Mouse (Mus musculus) MEL (cell line): ENCODE results near the gene Poc1b. TPM values are rescaled to one million over a fixed set of nuclear protein-coding genes. Genes with fewer than 3 reads are reported as not detected.

ENCODE experiments used
- DNase-seq: peaks from one replicate; pipeline ENCODE4 v3.0.0; 2011; ENCODE audit warnings: low read depth, low spot score
- H3K27ac ChIP-seq: 2 replicates; pipeline ENCODE4 v1.5.1; 2012; ENCODE audit warnings: low read depth, mild to moderate bottlenecking, control low read depth, low read length, moderate library complexity; ENCODE audit not compliant: control insufficient read depth
- H3K27me3 ChIP-seq, 2 experiments: fragments of 150-350 bp in 1 of 2; sonication (generic) in 1 of 2; 2 replicates each; pipeline ENCODE4 v1.6.1; 2012; ENCODE audit warnings: low read length in 2 of 2, mild to moderate bottlenecking in 2 of 2, improper control_type of control experiment in 1 of 2, moderate library complexity in 1 of 2; ENCODE audit not compliant: insufficient read depth in 2 of 2, control insufficient read depth in 1 of 2
- H3K36me3 ChIP-seq, 2 experiments: 2 replicates each; pipeline ENCODE4 v1.6.1; 2012 to 2014; ENCODE audit warnings: low read length in 2 of 2, improper control_type of control experiment in 1 of 2, inconsistent platforms in 1 of 2, mild to moderate bottlenecking in 1 of 2; ENCODE audit not compliant: insufficient read depth in 2 of 2, control insufficient read depth in 1 of 2
- H3K4me1 ChIP-seq, 2 experiments: fragments of 150-350 bp in 1 of 2; sonication (generic) in 1 of 2; 2 replicates each; pipeline ENCODE4 v1.6.1; 2012; ENCODE audit warnings: low read length in 2 of 2, improper control_type of control experiment in 1 of 2, mild to moderate bottlenecking in 1 of 2; ENCODE audit not compliant: insufficient read depth in 2 of 2, control insufficient read depth in 1 of 2
- H3K4me3 ChIP-seq, 2 experiments: fragments of 150-350 bp in 1 of 2; sonication (generic) in 1 of 2; 2 replicates each; pipeline ENCODE4 v1.5.1; 2012; ENCODE audit warnings: low read depth in 2 of 2, low read length in 2 of 2, mild to moderate bottlenecking in 2 of 2, moderate library complexity in 2 of 2, control low read depth in 1 of 2, improper control_type of control experiment in 1 of 2; ENCODE audit not compliant: control insufficient read depth in 1 of 2, insufficient read depth in 1 of 2
- H3K79me2 ChIP-seq: 2 replicates; pipeline ENCODE4 v1.6.1; 2012; ENCODE audit warnings: mild to moderate bottlenecking, low read length, moderate library complexity; ENCODE audit not compliant: control insufficient read depth, poor library complexity, insufficient read depth
- H3K9ac ChIP-seq: 2 replicates; pipeline ENCODE4 v1.6.1; 2012; ENCODE audit warnings: low read depth, mild to moderate bottlenecking, control low read depth, low read length, moderate library complexity; ENCODE audit not compliant: control insufficient read depth, poor library complexity, severe bottlenecking
- H3K9me3 ChIP-seq: fragments of 150-350 bp; sonication (generic); replicated peaks from 2 replicates; pipeline ENCODE4 v1.6.1; 2012; ENCODE audit warnings: mild to moderate bottlenecking, low read length, improper control_type of control experiment, moderate library complexity; ENCODE audit not compliant: insufficient read depth
- BHLHE40 ChIP-seq: IDR thresholded peaks from 2 replicates; pipeline ENCODE4 v1.6.1; 2012; ENCODE audit warnings: low read depth, mild to moderate bottlenecking, inconsistent platforms, low read length, improper control_type of control experiment, borderline replicate concordance
- CTCF ChIP-seq, 3 experiments: IDR thresholded peaks in 2 of 3; conservative IDR thresholded peaks in 1 of 3; 2 replicates each; pipeline ENCODE4 v1.5.1; 2011 to 2012; ENCODE audit warnings: low read length in 3 of 3, low read depth in 2 of 3, mild to moderate bottlenecking in 2 of 3, improper control_type of control experiment in 1 of 3, inconsistent platforms in 1 of 3, mixed read lengths in 1 of 3, moderate library complexity in 1 of 3; ENCODE audit not compliant: control insufficient read depth in 1 of 3, insufficient read depth in 1 of 3, poor library complexity in 1 of 3, severe bottlenecking in 1 of 3
- GABPA ChIP-seq: IDR thresholded peaks from 2 replicates; pipeline ENCODE4 v1.6.1; 2012; ENCODE audit warnings: low read depth, mild to moderate bottlenecking, inconsistent platforms, low read length, improper control_type of control experiment, moderate library complexity
- JUND ChIP-seq: IDR thresholded peaks from 2 replicates; pipeline ENCODE4 v1.6.1; 2011; ENCODE audit warnings: low read depth, mild to moderate bottlenecking, improper control_type of control experiment, low read length
- MAFK ChIP-seq: IDR thresholded peaks from 2 replicates; pipeline ENCODE4 v1.6.1; 2011; ENCODE audit warnings: low read depth, mild to moderate bottlenecking, low read length, improper control_type of control experiment, borderline replicate concordance
- MAX ChIP-seq: IDR thresholded peaks from 2 replicates; pipeline ENCODE4 v1.6.1; 2011; ENCODE audit warnings: low read length, improper control_type of control experiment
- MEF2A ChIP-seq: IDR thresholded peaks from 2 replicates; pipeline ENCODE4 v1.6.1; 2014; ENCODE audit warnings: low read depth, mild to moderate bottlenecking, inconsistent platforms, low read length, improper control_type of control experiment; ENCODE audit not compliant: poor library complexity, insufficient replicate concordance, severe bottlenecking; ENCODE audit errors: extremely low read depth
- MXI1 ChIP-seq: IDR thresholded peaks from 2 replicates; pipeline ENCODE4 v1.6.1; 2011; ENCODE audit warnings: mild to moderate bottlenecking, low read depth, low read length, improper control_type of control experiment
- MYB ChIP-seq: IDR thresholded peaks from 2 replicates; pipeline ENCODE4 v1.6.1; 2011; ENCODE audit warnings: mild to moderate bottlenecking, low read depth, low read length, improper control_type of control experiment
- MYC ChIP-seq: IDR thresholded peaks from 2 replicates; pipeline ENCODE4 v1.6.1; 2011; ENCODE audit warnings: low read depth, mild to moderate bottlenecking, low read length, improper control_type of control experiment, moderate library complexity
- NELFE ChIP-seq: IDR thresholded peaks from 2 replicates; pipeline ENCODE4 v1.6.1; 2011; ENCODE audit warnings: low read depth, low read length, improper control_type of control experiment
- NRF1 ChIP-seq: IDR thresholded peaks from 2 replicates; pipeline ENCODE4 v1.6.1; 2014; ENCODE audit warnings: low read depth, mild to moderate bottlenecking, inconsistent platforms, low read length, improper control_type of control experiment, moderate library complexity; ENCODE audit not compliant: poor library complexity, insufficient read depth, severe bottlenecking
- POLR2AphosphoS5 ChIP-seq: IDR thresholded peaks from 2 replicates; pipeline ENCODE4 v1.6.1; 2012; ENCODE audit warnings: low read depth, borderline replicate concordance, mild to moderate bottlenecking, inconsistent platforms, low read length, moderate library complexity, mixed read lengths
- SIN3A ChIP-seq: IDR thresholded peaks from 2 replicates; pipeline ENCODE4 v1.6.1; 2012; ENCODE audit warnings: low read length, improper control_type of control experiment, inconsistent platforms
- TAL1 ChIP-seq: IDR thresholded peaks from 2 replicates; pipeline ENCODE4 v1.6.1; 2012; ENCODE audit warnings: mild to moderate bottlenecking, inconsistent platforms, low read length, moderate library complexity, mixed read lengths
- TBP ChIP-seq: IDR thresholded peaks from 2 replicates; pipeline ENCODE4 v1.8.0; 2011; ENCODE audit warnings: low read depth, low read length, improper control_type of control experiment
- TCF12 ChIP-seq: IDR thresholded peaks from 2 replicates; pipeline ENCODE4 v1.6.1; 2014; ENCODE audit warnings: low read depth, mild to moderate bottlenecking, inconsistent platforms, low read length, improper control_type of control experiment, moderate library complexity
- UBTF ChIP-seq: IDR thresholded peaks from 2 replicates; pipeline ENCODE4 v1.6.1; 2012; ENCODE audit warnings: low read depth, mild to moderate bottlenecking, inconsistent platforms, low read length, improper control_type of control experiment, moderate library complexity, borderline replicate concordance; ENCODE audit not compliant: insufficient read depth
- USF1 ChIP-seq: IDR thresholded peaks from 2 replicates; pipeline ENCODE4 v1.6.1; 2014; ENCODE audit warnings: low read depth, mild to moderate bottlenecking, inconsistent platforms, low read length, improper control_type of control experiment, moderate library complexity
- ZC3H11A ChIP-seq: IDR thresholded peaks from 2 replicates; pipeline ENCODE4 v1.6.1; 2012; ENCODE audit warnings: low read depth, mild to moderate bottlenecking, inconsistent platforms, low read length, improper control_type of control experiment
- ZKSCAN1 ChIP-seq: IDR thresholded peaks from 2 replicates; pipeline ENCODE4 v1.6.1; 2012; ENCODE audit warnings: low read depth, mild to moderate bottlenecking, inconsistent platforms, low read length, improper control_type of control experiment, moderate library complexity
- ZMIZ1 ChIP-seq: IDR thresholded peaks from 2 replicates; pipeline ENCODE4 v1.6.1; 2012; ENCODE audit warnings: low read depth, mild to moderate bottlenecking, inconsistent platforms, low read length, improper control_type of control experiment, moderate library complexity
- ZNF384 ChIP-seq: IDR thresholded peaks from 2 replicates; pipeline ENCODE4 v1.6.1; 2012; ENCODE audit warnings: low read depth, mild to moderate bottlenecking, inconsistent platforms, low read length, improper control_type of control experiment
- polyA plus RNA-seq, 2 experiments: library from polyadenylated mRNA; stranded (reverse) in 1 of 2; unstranded in 1 of 2; fragments of >175 nt in 1 of 2; fragments of >200 nt in 1 of 2; gene quantifications; 2 replicates each; pipeline versions ENCODE4 v1.2.1 to v1.2.4; 2012; ENCODE audit warnings: low replicate concordance in 2 of 2, low read depth in 1 of 2; ENCODE audit not compliant: insufficient read length in 2 of 2, insufficient read depth in 1 of 2, missing spikeins in 1 of 2
- total RNA-seq: library from RNA; depleted of rRNA; stranded (reverse); fragments of 300-350 nt; gene quantifications from 2 replicates; pipeline ENCODE4 v1.2.3, GENCODE M21; 2012

Poc1b gene
- total and polyA plus RNA-seq, 3 experiments, result 3.3 to 15.3 TPM; not detected in 1

GRCm38 (mm10) chr10:99235081-99235480 lies 128.2 kb downstream of the Poc1b start:
- H3K4me1 ChIP-seq, result no peaks in the 10 kb centered on the region
- no peak overlapping the region for H3K4me3 ChIP-seq
- H3K9ac ChIP-seq, result no peak overlapping the region
- H3K36me3 ChIP-seq, result no peaks in the 10 kb centered on the region
- no peak overlapping the region for H3K27ac ChIP-seq
- H3K27me3 ChIP-seq, result peaks cover 0 to 2% of the 10 kb centered on the region in 2 experiments
- H3K79me2 ChIP-seq, result no peaks in the 10 kb centered on the region
- TF ChIP-seq NELFE, result no peak
- no peak for TF ChIP-seq JUND
- TF ChIP-seq ZMIZ1, result no peak
- TF ChIP-seq ZNF384, result no peak
- TF ChIP-seq USF1, result no peak
- TF ChIP-seq MAFK, result no peak
- TF ChIP-seq TBP, result no peak
- no peak for DNase-seq
- no peaks in the 10 kb centered on the region for H3K9me3 ChIP-seq

- no peak overlapping the region for H3K27ac ChIP-seq
- no peak overlapping the region for H3K4me3 ChIP-seq
- peaks cover 0 to 10% of the 10 kb centered on the region in 2 experiments; a peak in 2 of 4 replicates for H3K4me1 ChIP-seq
- H3K27me3 ChIP-seq, result peaks cover 0 to 2% of the 10 kb centered on the region in 2 experiments; a peak in 1 of 4 replicates
- H3K9me3 ChIP-seq, result no peaks in the 10 kb centered on the region
- no peak for DNase-seq
- no peak overlapping the region for H3K9ac ChIP-seq
- no peaks in the 10 kb centered on the region for H3K79me2 ChIP-seq
- H3K36me3 ChIP-seq, result peaks cover 0 to 10% of the 10 kb centered on the region in 2 experiments; a peak in 2 of 4 replicates
- TF ChIP-seq JUND, result no peak
- no peak for TF ChIP-seq MYB
- no peak for TF ChIP-seq BHLHE40
- no peak for TF ChIP-seq NRF1
- no peak for TF ChIP-seq POLR2AphosphoS5
- no peak for TF ChIP-seq USF1
- no peak for TF ChIP-seq MAX
- TF ChIP-seq ZMIZ1, result no peak
- no peak for TF ChIP-seq TCF12
- TF ChIP-seq MXI1, result no peak
- TF ChIP-seq ZKSCAN1, result no peak
- no peak for TF ChIP-seq GABPA
- no peak for TF ChIP-seq CTCF (IDR thresholded peaks at IDR 0.05 in 2 of 3, conservative IDR thresholded peaks at IDR 0.05 in 1 of 3; ENCODE audit: control insufficient read depth in 1 of 3, insufficient read depth in 1 of 3, low read depth in 2 of 3, low read length in 3 of 3, poor library complexity in 1 of 3, severe bottlenecking in 1 of 3)
- no peak for TF ChIP-seq ZC3H11A
- TF ChIP-seq SIN3A, result no peak
- no peak for TF ChIP-seq TAL1
- no peak for TF ChIP-seq MEF2A
- no peak for TF ChIP-seq ZNF384
- TF ChIP-seq MYC, result no peak
- TF ChIP-seq UBTF, result no peak
Measured at GRCm38 (mm10) chr10:99237205-99237832, 130.5 kb downstream of the Poc1b start.
